25 mouse cellular contexts compared by ENCODE assay signal in genomic region chr5:150101789-150102188, GRCm38 (mm10). TPM values are rescaled to one million over a fixed set of nuclear protein-coding genes. Genes with fewer than 3 reads are reported as not detected.
DNase-seq lines count a peak whose midpoint lies in the region; ATAC-seq and TF ChIP-seq lines count a peak whose summit lies in the region.
"Had no signal": no experiment of that assay in that cellular context is flagged by ENCODE, and none has a peak within 500 bp of the region (broad histone marks: within the 10 kb centered on the region; RNA-seq: fewer than 3 reads in every experiment).

No protein-coding gene starts in this region.

- no peaks in the 10 kb centered on the region for H3K9me3 ChIP-seq in forebrain, embryonic 15.5 days
- H3K9me3 ChIP-seq: embryonic facial prominence, embryonic 12.5 days; embryonic facial prominence, embryonic 15.5 days; heart, embryonic 10.5 days; heart, embryonic 13.5 days had no signal

- no peak for TF ChIP-seq CTCF in gastrocnemius, adult 2 months (IDR thresholded peaks at IDR 0.05)

- no peaks in the 10 kb centered on the region for H3K36me3 ChIP-seq in forebrain, embryonic 15.5 days
- H3K36me3 ChIP-seq: embryonic facial prominence, embryonic 12.5 days; embryonic facial prominence, embryonic 15.5 days; heart, embryonic 10.5 days; heart, embryonic 13.5 days had no signal

- no peak overlapping the region for H3K4me2 ChIP-seq in forebrain, embryonic 15.5 days (replicated peaks)
- H3K4me2 ChIP-seq: embryonic facial prominence, embryonic 12.5 days; embryonic facial prominence, embryonic 15.5 days; heart, embryonic 13.5 days; hindbrain, embryonic 14.5 days had no signal

- no peaks in the 10 kb centered on the region for H3K27me3 ChIP-seq in forebrain, embryonic 15.5 days
- H3K27me3 ChIP-seq: embryonic facial prominence, embryonic 12.5 days; embryonic facial prominence, embryonic 15.5 days had no signal

- no peak overlapping the region for H3K4me3 ChIP-seq in gastrocnemius, adult 2 months
- no peak overlapping the region for H3K4me3 ChIP-seq in forebrain, embryonic 15.5 days
- H3K4me3 ChIP-seq: embryonic facial prominence, embryonic 12.5 days; embryonic facial prominence, embryonic 15.5 days; heart, adult 2 months; heart, embryonic 10.5 days; heart, embryonic 13.5 days had no signal

- peak; percentile 59; the same call in 1 of the 2 replicates for ATAC-seq in granulocyte monocyte progenitor cell, adult 5-6 weeks (replicated peaks; ENCODE audit: poor library complexity, severe bottlenecking)
- no peak for ATAC-seq in forebrain, embryonic 15.5 days (replicated peaks)
- ATAC-seq: activated CD4-positive, CD25-positive, alpha-beta regulatory T cell, adult 4 months; forebrain, embryonic 14.5 days; hindbrain, postnatal 0 days; inflammation-experienced regulatory T-cells, adult 6 months; intestine, embryonic 16.5 days had no signal

- no peak overlapping the region for H3K27ac ChIP-seq in gastrocnemius, adult 2 months
- H3K27ac ChIP-seq in forebrain, embryonic 15.5 days (replicated peaks) = no peak overlapping the region
- H3K27ac ChIP-seq: embryonic facial prominence, embryonic 12.5 days; embryonic facial prominence, embryonic 15.5 days; heart, adult 2 months; heart, embryonic 10.5 days; heart, embryonic 13.5 days; hindbrain, embryonic 14.5 days; hindbrain, postnatal 0 days had no signal

- 88% methylated on average over 11 of the region's 11 CpGs for WGBS in forebrain, embryonic 15.5 days

- intact Hi-C loops in gastrocnemius, adult 2 months (cut with DNase I) = no loop called here

- DNase-seq in adrenal gland, adult 2 months = peak; percentile 21
- DNase-seq in adrenal gland, postnatal 10 days = no peak
- DNase-seq in gastrocnemius, adult 2 months = peak; percentile 36
- no peak for DNase-seq in gastrocnemius, adult 8-10 months (ENCODE audit: low spot score in 2 of 2)
- no peak for DNase-seq in right cerebral cortex, postnatal 14 days
- DNase-seq: cerebellum, adult 11 months; cerebellum, adult 2 months; cerebellum, adult 9-11 months; cerebellum, postnatal 25 days; gastrocnemius, postnatal 14 days; heart, adult 2 months; heart, postnatal 14 days; heart, postnatal 4 days had no signal

- H3K4me1 ChIP-seq in forebrain, embryonic 15.5 days = no peaks in the 10 kb centered on the region
- H3K4me1 ChIP-seq: embryonic facial prominence, embryonic 12.5 days; embryonic facial prominence, embryonic 15.5 days; heart, embryonic 10.5 days had no signal

- no peak overlapping the region for H3K9ac ChIP-seq in forebrain, embryonic 15.5 days (replicated peaks)
- H3K9ac ChIP-seq: embryonic facial prominence, embryonic 12.5 days; embryonic facial prominence, embryonic 15.5 days; heart, embryonic 13.5 days; hindbrain, embryonic 14.5 days had no signal

RNA-seq across cellular contexts. Expression of gene Fry, which starts 16.7 kb away (rescaled TPM):
- total RNA-seq in adrenal gland, adult 2 months (2021) = 10 to 100 TPM; 27.0 to 44.4 TPM
- polyA plus RNA-seq in adrenal gland, adult 2 months (2012; rRNA removed) = 15.6 and 16.4 TPM in 2 replicates
- total RNA-seq in adrenal gland, postnatal 10 days (2021) = 10 to 100 TPM; 36.2 to 46.9 TPM
- total RNA-seq in gastrocnemius, adult 2 months (2021) = 10 to 100 TPM; 73.5 to 85.7 TPM
- total RNA-seq in gastrocnemius, adult 8-10 months (2022) = 10 to 100 TPM; 66.6 to 79.5 (median 70.9) TPM
- 25.0 and 26.7 TPM in 2 replicates for total RNA-seq in granulocyte monocyte progenitor cell, adult 5-6 weeks (2014; fragmentation: Nextera tagmentation)
- total RNA-seq in granulocyte monocyte progenitor cell, adult 5-6 weeks (2017) = 15.4 and 18.4 TPM in 2 replicates
- polyA plus RNA-seq in forebrain, embryonic 15.5 days (2015; fragmentation: Nextera tagmentation; extraction: Ambion mirVana) = 35.5 and 36.3 TPM in 2 replicates

Comparison
In these comparisons a context has a peak if more than half of its experiments do, and no peak if none do; other contexts are left out.
1. DNase-seq: peak in adrenal gland, adult 2 months (single experiment) and gastrocnemius, adult 2 months (single experiment); none in adrenal gland, postnatal 10 days (single experiment), gastrocnemius, adult 8-10 months (0 of 2) and right cerebral cortex, postnatal 14 days (single experiment).